Mouse (Mus musculus) C3H10T1/2 (cell line): ENCODE measurements around the gene Ascl5. TPM values are rescaled to one million over a fixed set of nuclear protein-coding genes. Genes with fewer than 3 reads are reported as not detected.

Experiments
- polyA plus RNA-seq, 2 experiments: library from polyadenylated mRNA; unstranded; fragments of >200 nt; fragmentation: generic; extraction: Trizol; gene quantifications; one replicate each; pipeline ENCODE4 v1.2.1; 2012; ENCODE audit warnings: missing spikeins in 2 of 2

Gene Ascl5
- not detected for polyA plus RNA-seq

GRCm38 (mm10) chr1:136050312-136051012 lies at the start of gene Ascl5:
Gene Ascl5 (plus strand): TSS chr1:136050804.

GRCm38 (mm10) chr1:136006292-136006748 lies 44.3 kb upstream of the Ascl5 start, which contains the start of gene Igfn1:
Gene Igfn1 (minus strand): TSS chr1:136006342.

GRCm38 (mm10) chr1:136007211-136008158 lies 43.1 kb upstream of the Ascl5 start, which contains the start of gene Tmem9:
Gene Tmem9 (plus strand): TSS chr1:136008150.

GRCm38 (mm10) chr1:136052547-136052946 lies 1.9 kb downstream of the Ascl5 start, which contains the start of gene Cacna1s:
Gene Cacna1s (plus strand): TSS chr1:136052750.

Other genes with a start within 250 kb of the Ascl5 start
- gene Lad1, start 232.2 kb upstream of the Ascl5 start, polyA plus RNA-seq: under 1 TPM; 0.02 to 0.22 TPM
- gene Tnnt2, start 214.4 kb upstream of the Ascl5 start, polyA plus RNA-seq: 10 to 100 TPM in 1 of 2 experiments, under 1 TPM in 1; 0.89 to 21.0 TPM
- gene Pkp1, start 131.6 kb upstream of the Ascl5 start, polyA plus RNA-seq: under 1 TPM; 0.38 to 0.57 TPM
- not detected for gene Igfn1, start 44.5 kb upstream of the Ascl5 start, polyA plus RNA-seq
- 100 to 1,000 TPM in 1 of 2 experiments, 10 to 100 TPM in 1; 57.4 to 155 TPM for gene Tmem9, start 42.7 kb upstream of the Ascl5 start, polyA plus RNA-seq
- gene Cacna1s, start 1.9 kb downstream of the Ascl5 start, polyA plus RNA-seq: not detected
- not detected for gene Kif21b, start 80.6 kb downstream of the Ascl5 start, polyA plus RNA-seq
- not detected for gene Mroh3, start 162.0 kb downstream of the Ascl5 start, polyA plus RNA-seq
- gene Inava, start 183.5 kb downstream of the Ascl5 start, polyA plus RNA-seq: under 1 TPM; 0.07 to 0.15 TPM
- gene Gpr25, start 210.1 kb downstream of the Ascl5 start, polyA plus RNA-seq: not detected